Mouse (Mus musculus) gastrocnemius, postnatal 14 days (tissue): ENCODE measurements around the gene Actr5. TPM values are rescaled to one million over a fixed set of nuclear protein-coding genes. Genes with fewer than 3 reads are reported as not detected.
A peak's percentile ranks its signal among the peaks of the same experiment; 100 is the strongest.

Source experiments
- DNase-seq: peaks from one replicate; pipeline ENCODE4 v3.0.0; 2021; ENCODE audit warnings: mixed read lengths
- intact Hi-C: fragments of 180-260 bp; cut with DNase I; formaldehyde crosslinking; loops from one replicate; pipeline ENCODE4 v1.15.1; 2025; ENCODE audit warnings: low total_unique reads
- total RNA-seq, 2 experiments: library from RNA; stranded (reverse); gene quantifications; 2 replicates each; pipeline ENCODE4 v1.2.3; 2021

The Actr5 gene
- total RNA-seq, 2 experiments from 2014 or later, result 3.2 to 4.1 TPM

- DNase-seq, result no peak
Observed at GRCm38 (mm10) chr2:158612671-158613250, 11.9 kb upstream of the Actr5 start.

GRCm38 (mm10) chr2:158613541-158614417 lies 10.9 kb upstream of the Actr5 start:
- DNase-seq, result peak; percentile 28
- intact Hi-C loops, result no loop called here

More at GRCm38 (mm10) chr2:158612671-158613250, 11.9 kb upstream of the Actr5 start:
- intact Hi-C loops, result no loop called here

- intact Hi-C loops, result no loop called here
Observed at GRCm38 (mm10) chr2:158614418-158614955, 10.2 kb upstream of the Actr5 start.

GRCm38 (mm10) chr2:158615161-158615680 lies 9.5 kb upstream of the Actr5 start:
- intact Hi-C loops, result no loop called here
- DNase-seq, result no peak

More at GRCm38 (mm10) chr2:158614418-158614955, 10.2 kb upstream of the Actr5 start:
- DNase-seq, result no peak

- intact Hi-C loops, result no loop called here
Observed at GRCm38 (mm10) chr2:158615702-158616101, 9.0 kb upstream of the Actr5 start.

GRCm38 (mm10) chr2:158616296-158616695 lies 8.4 kb upstream of the Actr5 start:
- intact Hi-C loops, result no loop called here
- DNase-seq, result no peak

More at GRCm38 (mm10) chr2:158615702-158616101, 9.0 kb upstream of the Actr5 start:
- DNase-seq, result no peak

- no peak for DNase-seq
- intact Hi-C loops, result no loop called here
Observed at GRCm38 (mm10) chr2:158616790-158617189, 7.9 kb upstream of the Actr5 start.

- no peak for DNase-seq
- intact Hi-C loops, result no loop called here
Observed at GRCm38 (mm10) chr2:158625231-158625630, 543 bp downstream of the Actr5 start.

- DNase-seq, result no peak
- intact Hi-C loops, result no loop called here
Observed at GRCm38 (mm10) chr2:158625697-158626096, 1.0 kb downstream of the Actr5 start.

GRCm38 (mm10) chr2:158628858-158629257 lies 4.2 kb downstream of the Actr5 start:
- intact Hi-C loops, result no loop called here
- DNase-seq, result no peak

- intact Hi-C loops, result no loop called here
- DNase-seq, result no peak
Observed at GRCm38 (mm10) chr2:158629414-158629813, 4.7 kb downstream of the Actr5 start.

- DNase-seq, result no peak
- intact Hi-C loops, result no loop called here
Observed at GRCm38 (mm10) chr2:158631873-158632272, 7.2 kb downstream of the Actr5 start.

- peak; percentile 43 for DNase-seq
- intact Hi-C loops, result loop anchor here (2.0 kb wide), 1 partner anchor 95 kb away; no protein-coding TSS in a partner anchor
Observed at GRCm38 (mm10) chr2:158641869-158642268, 17.2 kb downstream of the Actr5 start.

- intact Hi-C loops, result no loop called here
- no peak for DNase-seq
Observed at GRCm38 (mm10) chr2:158642587-158642986, 17.9 kb downstream of the Actr5 start.

- intact Hi-C loops, result no loop called here
- no peak for DNase-seq
Observed at GRCm38 (mm10) chr2:158643791-158644190, 19.1 kb downstream of the Actr5 start.

- no peak for DNase-seq
- intact Hi-C loops, result no loop called here
Observed at GRCm38 (mm10) chr2:158651159-158651908, 26.6 kb downstream of the Actr5 start.

GRCm38 (mm10) chr2:158652985-158653384 lies 28.3 kb downstream of the Actr5 start:
- intact Hi-C loops, result no loop called here
- peak; percentile 58 for DNase-seq

GRCm38 (mm10) chr2:158654717-158655116 lies 30.0 kb downstream of the Actr5 start:
- no peak for DNase-seq

GRCm38 (mm10) chr2:158655806-158656205 lies 31.1 kb downstream of the Actr5 start:
- intact Hi-C loops, result no loop called here
- no peak for DNase-seq

More at GRCm38 (mm10) chr2:158654717-158655116, 30.0 kb downstream of the Actr5 start:
- intact Hi-C loops, result no loop called here
